Mouse (Mus musculus): ENCODE data around the gene Tlr8. TPM values are rescaled to one million over a fixed set of nuclear protein-coding genes. Genes with fewer than 3 reads are reported as not detected.

Gene Tlr8
- polyA plus RNA-seq, 1 experiment from 2014 or later: 0.86 TPM

DNA sequence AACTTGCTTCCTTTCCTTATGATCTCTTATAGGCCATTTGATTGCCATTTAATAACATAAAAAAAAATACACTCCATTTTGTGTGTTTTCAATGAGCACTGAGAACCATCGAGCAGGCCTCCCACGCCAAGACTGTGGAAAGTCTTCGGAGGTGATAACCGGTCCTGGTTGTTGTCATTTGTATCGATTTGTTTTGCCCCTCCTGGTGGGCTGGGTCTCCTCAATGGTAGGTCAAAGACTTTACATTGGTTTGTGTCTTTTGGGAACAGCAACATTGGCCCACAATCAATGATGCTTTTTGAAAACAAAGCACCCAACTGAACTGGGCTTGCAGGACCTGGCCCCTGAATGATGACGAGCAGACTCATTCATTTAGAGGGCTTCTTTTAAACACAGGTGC lies 36.4 kb downstream of the Tlr8 start:
- WGBS (ENCODE audit: insufficient replicate concordance): 75% methylated on average over 6 of the region's 6 CpGs

DNA sequence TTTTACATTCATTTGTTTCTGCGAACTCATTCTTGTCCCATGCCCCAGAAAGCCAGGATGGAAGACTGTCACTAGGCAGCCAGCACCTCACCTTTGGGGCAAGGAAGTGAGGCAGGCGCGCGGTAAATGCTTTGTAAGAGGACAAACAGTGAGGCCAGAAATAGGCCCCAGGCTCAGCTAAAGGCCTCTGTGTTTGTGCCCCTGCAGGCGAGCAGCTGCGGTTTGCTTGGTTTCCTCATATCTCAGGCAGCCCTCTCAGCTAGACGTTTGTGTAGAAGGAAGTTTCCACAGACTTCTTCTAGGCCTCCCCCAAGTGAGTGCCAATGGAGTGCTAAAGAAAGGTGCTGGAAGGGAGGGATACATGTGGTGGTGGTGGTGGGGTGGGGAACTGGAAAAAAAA lies 37.0 kb downstream of the Tlr8 start:
- Histone ChIP-seq H3K27me3 (no peaks in the 10 kb centered on the region), H3K9me3 (replicated peaks) (no peaks in the 10 kb centered on the region), H3K4me2 (no peak overlapping the region), H3K4me3 (replicated peaks) (no peak overlapping the region), H3K27ac (replicated peaks) (no peak overlapping the region), H3K9ac (no peak overlapping the region), H3K4me1 (replicated peaks) (no peaks in the 10 kb centered on the region), H3K36me3 (replicated peaks) (no peaks in the 10 kb centered on the region)
- 29% methylated on average over 7 of the region's 7 CpGs for WGBS (ENCODE audit: insufficient replicate concordance)
- ATAC-seq (ENCODE audit: insufficient read depth): 0 out of 2 replicates have a peak, but pooled peaks have one; percentile 18

More for the DNA sequence above, 36.4 kb downstream of the Tlr8 start:
- Histone ChIP-seq H3K4me2 (no peak overlapping the region), H3K9me3 (replicated peaks) (no peaks in the 10 kb centered on the region), H3K27ac (replicated peaks) (no peak overlapping the region), H3K4me1 (replicated peaks) (no peaks in the 10 kb centered on the region), H3K27me3 (no peaks in the 10 kb centered on the region), H3K9ac (no peak overlapping the region), H3K36me3 (replicated peaks) (no peaks in the 10 kb centered on the region), H3K4me3 (replicated peaks) (no peak overlapping the region)
- no peak for ATAC-seq (ENCODE audit: insufficient read depth)

DNA sequence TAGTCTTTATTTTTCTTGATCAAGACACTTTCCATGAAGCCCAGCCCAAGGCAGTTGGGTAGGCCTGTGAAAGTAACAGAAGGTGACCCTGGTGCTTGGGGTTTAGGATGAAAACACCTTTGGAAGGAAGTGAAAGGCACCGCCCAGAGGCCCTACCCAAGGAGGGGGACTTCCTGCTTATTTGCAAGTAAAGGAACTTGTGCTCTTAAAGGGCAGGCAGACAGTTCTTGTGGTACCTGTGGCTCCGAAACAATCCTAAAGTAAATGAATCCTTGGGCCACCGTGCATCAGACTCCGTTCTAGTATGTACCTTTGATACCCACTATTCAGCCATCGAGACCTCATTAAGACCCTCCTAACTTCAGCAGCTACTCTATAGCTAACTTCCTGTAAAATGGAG lies 37.6 kb downstream of the Tlr8 start:
- no peak overlapping the region for H3K4me3 ChIP-seq (replicated peaks)
- H3K4me2 ChIP-seq: no peak overlapping the region
- no peak overlapping the region for H3K9ac ChIP-seq
- 50% methylated on average over 5 of the region's 5 CpGs for WGBS (ENCODE audit: insufficient replicate concordance)
- H3K4me1 ChIP-seq (replicated peaks): no peaks in the 10 kb centered on the region
- no peaks in the 10 kb centered on the region for H3K27me3 ChIP-seq
- H3K36me3 ChIP-seq (replicated peaks): no peaks in the 10 kb centered on the region
- no peaks in the 10 kb centered on the region for H3K9me3 ChIP-seq (replicated peaks)
- ATAC-seq (ENCODE audit: insufficient read depth): no peak
- H3K27ac ChIP-seq (replicated peaks): no peak overlapping the region

DNA sequence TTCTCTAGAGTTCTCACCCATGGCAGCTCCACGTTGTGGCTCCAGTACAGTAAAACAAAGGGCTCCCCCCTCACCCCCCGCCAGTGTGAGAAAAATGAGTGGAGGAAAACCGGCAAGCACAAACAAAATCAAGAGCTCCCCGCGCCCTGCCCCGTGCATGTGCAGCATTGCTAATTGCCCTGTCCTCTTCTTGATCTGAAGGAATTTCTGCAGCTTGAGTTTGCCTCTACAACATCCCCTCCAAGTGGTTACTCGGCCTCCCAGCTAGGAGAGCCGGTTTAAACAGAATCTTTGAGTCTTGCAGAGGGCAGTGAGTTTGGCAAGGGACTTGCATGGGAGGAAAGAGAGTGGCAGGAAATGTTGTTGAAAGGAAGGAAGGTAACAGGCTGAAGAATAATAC lies 51.4 kb downstream of the Tlr8 start:
- Histone ChIP-seq H3K9ac (no peak overlapping the region), H3K36me3 (replicated peaks) (no peaks in the 10 kb centered on the region), H3K9me3 (replicated peaks) (no peaks in the 10 kb centered on the region), H3K4me1 (replicated peaks) (0 out of 2 replicates have a peak, but pooled peaks cover 4% of the 10 kb centered on the region), H3K27me3 (peaks cover 17% of the 10 kb centered on the region), H3K4me2 (no peak overlapping the region), H3K4me3 (replicated peaks) (no peak overlapping the region), H3K27ac (replicated peaks) (no peak overlapping the region)
- no peak for ATAC-seq (ENCODE audit: insufficient read depth)
- 21% methylated on average over 8 of the region's 8 CpGs for WGBS (ENCODE audit: insufficient replicate concordance)

DNA sequence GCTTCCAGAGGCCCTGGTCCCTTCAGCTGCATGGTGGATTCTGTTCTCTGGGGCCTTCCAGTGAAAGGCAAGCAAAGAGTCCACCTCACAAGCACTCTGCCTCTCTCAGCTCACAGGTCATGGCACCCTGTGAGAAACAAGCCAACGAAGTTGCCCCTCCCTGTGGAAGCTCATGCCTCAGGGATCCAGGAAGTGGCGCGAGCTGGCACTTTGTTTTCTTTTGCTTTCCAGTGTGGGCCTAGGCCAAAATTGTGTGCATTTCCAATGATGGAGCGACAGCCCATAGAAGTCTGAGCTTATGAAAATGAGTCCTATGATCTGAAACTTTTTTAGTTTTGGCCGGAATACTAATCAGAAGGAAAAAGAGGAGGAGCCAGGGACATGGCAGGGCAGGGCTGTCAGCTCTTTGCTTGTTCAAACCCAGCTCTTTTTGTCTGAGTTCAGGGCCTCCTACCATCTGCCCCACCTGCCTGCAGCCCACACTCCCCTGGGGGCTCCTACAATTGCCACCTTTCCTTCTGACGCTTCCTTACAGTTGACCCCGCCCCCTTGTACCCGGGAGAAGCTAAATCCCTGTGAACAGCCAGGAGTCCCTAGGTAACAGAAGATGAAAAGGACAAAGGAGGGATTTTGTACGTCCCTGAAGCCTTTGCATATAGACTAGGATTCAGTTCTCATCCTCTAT lies 52.1 kb downstream of the Tlr8 start:
- Histone ChIP-seq H3K4me1 (replicated peaks) (0 out of 2 replicates have a peak, but pooled peaks cover 4% of the 10 kb centered on the region), H3K9ac (no peak overlapping the region), H3K4me3 (replicated peaks) (no peak overlapping the region), H3K4me2 (no peak overlapping the region), H3K27ac (replicated peaks) (no peak overlapping the region), H3K9me3 (replicated peaks) (no peaks in the 10 kb centered on the region), H3K36me3 (replicated peaks) (no peaks in the 10 kb centered on the region), H3K27me3 (peaks cover 20% of the 10 kb centered on the region)
- ATAC-seq (ENCODE audit: insufficient read depth): no peak
- WGBS (ENCODE audit: insufficient replicate concordance): 49% methylated on average over 9 of the region's 9 CpGs

DNA sequence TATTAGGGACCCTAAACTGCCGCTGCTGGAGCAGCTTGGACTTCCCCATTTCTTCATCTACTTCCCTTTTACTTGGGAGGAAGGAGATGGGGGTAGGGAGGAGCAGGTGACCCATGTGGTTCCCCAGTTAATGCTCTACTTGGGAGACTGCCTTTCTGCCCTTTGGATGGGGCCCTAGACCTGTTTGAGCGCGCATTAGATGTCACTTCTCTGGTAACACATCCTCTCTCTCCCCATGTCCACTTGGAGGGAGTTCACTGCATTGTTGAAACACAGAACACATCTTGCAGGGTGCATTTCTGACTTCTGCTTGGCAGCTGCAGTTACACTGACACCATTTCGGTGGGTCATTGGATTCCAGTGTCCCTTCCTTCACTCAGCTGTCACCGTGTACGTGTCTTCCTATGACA lies 53.8 kb downstream of the Tlr8 start:
- Histone ChIP-seq H3K9me3 (replicated peaks) (no peaks in the 10 kb centered on the region), H3K36me3 (replicated peaks) (no peaks in the 10 kb centered on the region), H3K27me3 (peaks cover 20% of the 10 kb centered on the region), H3K27ac (replicated peaks) (peak overlapping the region; percentile 24; the same call in 1 of the 2 replicates), H3K4me1 (replicated peaks) (0 out of 2 replicates have a peak, but pooled peaks cover 4% of the 10 kb centered on the region), H3K4me3 (replicated peaks) (no peak overlapping the region), H3K4me2 (peak overlapping the region; percentile 66), H3K9ac (no peak overlapping the region)
- peak; percentile 27; the same call in 1 of the 2 replicates for ATAC-seq (ENCODE audit: insufficient read depth)
- whole genome bisulfite sequencing (ENCODE audit: insufficient replicate concordance): 7% methylated on average over 6 of the region's 6 CpGs

DNA sequence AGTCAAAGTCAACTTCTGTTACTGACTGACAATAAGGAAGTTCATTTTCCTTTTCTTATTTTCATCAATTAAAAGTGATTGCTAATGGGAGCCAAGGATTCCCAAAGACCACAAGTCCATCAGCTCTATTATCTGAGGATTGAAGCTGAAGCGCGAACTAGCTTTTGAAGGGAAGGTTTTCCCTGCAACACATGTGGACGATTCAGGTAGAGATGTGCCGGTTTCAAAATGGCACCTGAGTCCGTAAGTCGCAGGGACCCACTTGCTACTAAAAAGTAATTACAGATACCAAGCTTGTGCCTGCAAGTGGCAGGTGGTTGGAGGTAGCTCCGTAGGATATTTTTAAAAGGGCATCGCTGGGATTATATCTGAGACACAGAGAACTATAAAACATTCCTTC lies 54.3 kb downstream of the Tlr8 start:
- Histone ChIP-seq H3K4me1 (replicated peaks) (0 out of 2 replicates have a peak, but pooled peaks cover 4% of the 10 kb centered on the region), H3K36me3 (replicated peaks) (no peaks in the 10 kb centered on the region), H3K9me3 (replicated peaks) (no peaks in the 10 kb centered on the region), H3K4me2 (peak overlapping the region; percentile 66), H3K4me3 (replicated peaks) (peak overlapping the region; percentile 51), H3K27ac (replicated peaks) (0 out of 2 replicates have a peak overlapping the region, but pooled peaks have one; percentile 24), H3K27me3 (peaks cover 20% of the 10 kb centered on the region), H3K9ac (no peak overlapping the region)
- 34% methylated on average over 8 of the region's 8 CpGs for WGBS (ENCODE audit: insufficient replicate concordance)
- ATAC-seq (ENCODE audit: insufficient read depth): no peak

DNA sequence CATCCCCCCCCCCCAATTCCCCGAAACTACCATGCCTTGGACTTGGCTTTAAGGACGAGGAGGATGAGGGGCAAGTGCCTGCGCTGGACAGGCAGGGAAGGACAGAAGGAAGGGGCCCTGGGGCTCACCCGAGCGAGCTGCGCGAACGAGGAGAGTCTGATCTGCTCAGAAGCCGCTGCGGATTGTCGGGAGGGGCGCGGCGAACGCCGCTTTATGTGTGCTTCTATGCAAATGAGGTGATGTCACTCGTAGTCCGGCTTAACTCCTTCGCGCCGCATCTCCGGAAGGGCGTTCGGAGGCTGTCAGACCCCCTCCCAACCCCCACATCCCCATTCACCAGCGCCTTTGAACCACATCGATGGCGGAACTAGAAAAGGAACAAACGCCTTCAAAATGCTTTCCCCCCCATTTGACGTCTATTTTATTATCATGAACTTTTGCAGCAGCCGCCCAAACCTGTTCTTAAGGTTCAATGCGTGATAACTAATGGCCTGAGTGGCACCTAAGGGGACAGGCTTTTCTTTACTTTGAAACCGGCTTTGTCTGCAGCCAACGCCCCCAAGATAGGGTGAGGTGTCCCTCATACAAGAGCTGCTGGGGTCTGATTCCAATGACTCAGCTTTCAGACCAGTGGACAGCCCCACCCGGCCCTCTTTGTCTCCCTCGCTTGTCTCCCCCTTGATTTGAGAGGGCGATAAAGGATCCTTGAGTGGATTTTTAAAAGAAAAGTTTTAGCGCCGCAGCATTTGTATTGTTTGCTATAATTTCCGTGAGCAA lies 55.0 kb downstream of the Tlr8 start, which contains the start of gene Tmsb4x:
Gene Tmsb4x, minus strand, starts transcription at position 338 of the 777 bp plus-strand sequence.
- Histone ChIP-seq H3K4me1 (replicated peaks) (0 out of 2 replicates have a peak, but pooled peaks cover 4% of the 10 kb centered on the region), H3K9ac (no peak within 1 kb of the TSS; the same call in 1 of the 2 replicates), H3K4me2 (peak within 1 kb of the TSS; percentile 66), H3K9me3 (replicated peaks) (no peaks in the 10 kb centered on the region), H3K27me3 (peaks cover 20% of the 10 kb centered on the region), H3K27ac (replicated peaks) (peak within 1 kb of the TSS; percentile 51), H3K36me3 (replicated peaks) (no peaks in the 10 kb centered on the region), H3K4me3 (replicated peaks) (peak within 1 kb of the TSS; percentile 51)
- WGBS (ENCODE audit: insufficient replicate concordance): 23% methylated on average over 39 of the region's 39 CpGs
- peak; percentile 53 for ATAC-seq (ENCODE audit: insufficient read depth)

DNA sequence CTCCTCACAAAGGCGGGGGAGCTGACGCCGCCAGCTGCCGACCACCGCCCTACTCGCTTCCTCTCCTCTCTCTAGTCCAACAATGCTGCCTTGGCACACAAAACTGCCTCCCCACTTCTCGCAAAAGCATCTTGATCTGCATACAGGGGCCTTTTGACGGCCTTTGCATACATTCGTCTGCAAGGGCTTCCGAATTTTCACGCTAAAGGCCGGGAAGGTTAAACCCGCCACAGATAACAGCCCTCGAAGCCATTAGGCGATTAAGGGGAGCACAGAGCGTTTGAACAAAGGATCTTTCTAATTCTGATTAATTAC lies 55.7 kb downstream of the Tlr8 start:
- Histone ChIP-seq H3K36me3 (replicated peaks) (no peaks in the 10 kb centered on the region), H3K4me1 (replicated peaks) (0 out of 2 replicates have a peak, but pooled peaks cover 4% of the 10 kb centered on the region), H3K27ac (replicated peaks) (peak overlapping the region; percentile 51; the same call in 1 of the 2 replicates), H3K27me3 (peaks cover 20% of the 10 kb centered on the region), H3K9me3 (replicated peaks) (no peaks in the 10 kb centered on the region), H3K4me2 (peak overlapping the region; percentile 66), H3K4me3 (replicated peaks) (peak overlapping the region; percentile 51), H3K9ac (no peak overlapping the region; the same call in 1 of the 2 replicates)
- WGBS (ENCODE audit: insufficient replicate concordance): 19% methylated on average over 16 of the region's 16 CpGs
- no peak for ATAC-seq (ENCODE audit: insufficient read depth)

DNA sequence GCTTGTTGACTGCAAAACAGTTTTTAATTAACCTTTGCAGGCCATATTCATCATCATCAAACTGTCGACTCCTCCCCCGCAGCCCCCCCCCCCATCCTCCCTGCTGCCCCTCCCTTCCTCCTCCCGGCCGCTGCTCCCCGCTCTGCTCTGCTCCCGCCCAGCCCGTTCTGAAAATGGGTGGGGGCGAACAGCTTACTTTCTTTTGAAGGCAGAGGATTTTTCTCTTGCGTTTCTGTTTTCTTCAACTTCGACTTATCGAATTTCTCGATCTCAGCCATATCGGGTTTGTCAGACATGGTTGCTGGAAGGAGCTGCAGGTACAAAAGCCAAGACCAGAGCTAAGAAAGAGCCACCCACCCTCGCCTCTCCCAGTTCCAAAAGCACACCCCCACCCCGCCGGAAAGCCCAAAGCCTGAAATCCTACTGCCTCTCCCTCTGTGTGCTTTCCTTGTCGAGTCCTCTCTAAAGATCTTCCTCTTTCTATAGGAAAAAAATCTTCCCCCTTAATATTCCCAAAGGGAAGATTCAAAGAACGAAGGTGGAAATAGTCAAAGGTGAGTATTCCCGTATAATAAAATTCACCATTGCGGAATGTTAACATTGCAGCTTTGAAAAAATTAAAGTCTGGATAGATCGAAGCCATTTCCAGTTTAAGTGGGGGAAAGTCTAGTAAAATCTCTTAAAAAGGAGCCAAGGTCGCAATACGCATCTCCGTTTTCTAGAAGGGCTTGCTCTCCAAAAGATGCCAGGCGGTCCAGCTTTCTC lies 56.2 kb downstream of the Tlr8 start:
- ATAC-seq (ENCODE audit: insufficient read depth): no peak
- peak overlapping the region; percentile 51 for H3K27ac ChIP-seq (replicated peaks)
- 0 out of 2 replicates have a peak, but pooled peaks cover 4% of the 10 kb centered on the region for H3K4me1 ChIP-seq (replicated peaks)
- WGBS (ENCODE audit: insufficient replicate concordance): 18% methylated on average over 24 of the region's 25 CpGs
- peaks cover 20% of the 10 kb centered on the region for H3K27me3 ChIP-seq
- no peaks in the 10 kb centered on the region for H3K36me3 ChIP-seq (replicated peaks)
- H3K9me3 ChIP-seq (replicated peaks): no peaks in the 10 kb centered on the region
- H3K4me3 ChIP-seq (replicated peaks): peak overlapping the region; percentile 51
- H3K4me2 ChIP-seq: peak overlapping the region; percentile 66
- no peak overlapping the region for H3K9ac ChIP-seq

Measured in liver, embryonic 15.5 days (tissue).